Mouse (Mus musculus) hindbrain, embryonic 10.5 days (tissue): ENCODE measurements around the gene Vdac1. TPM values are rescaled to one million over a fixed set of nuclear protein-coding genes. Genes with fewer than 3 reads are reported as not detected.
A peak's percentile ranks its signal among the peaks of the same experiment; 100 is the strongest.

Source experiments
- DNase-seq: peaks from one replicate; pipeline ENCODE4 v3.0.0-alpha.2; 2017; ENCODE audit warnings: low spot score
- H3K27ac ChIP-seq: fragments of 300-500 bp; sonication (generic); 2 replicates; pipeline ENCODE4 v1.5.1; 2016; ENCODE audit warnings: mild to moderate bottlenecking, moderate library complexity
- H3K27me3 ChIP-seq: fragments of 300-500 bp; sonication (generic); 2 replicates; pipeline ENCODE4 v1.6.1; 2016; ENCODE audit warnings: mild to moderate bottlenecking; ENCODE audit not compliant: poor library complexity, insufficient read depth, severe bottlenecking
- H3K36me3 ChIP-seq: fragments of 300-500 bp; sonication (generic); 2 replicates; pipeline ENCODE4 v1.6.1; 2016; ENCODE audit warnings: mild to moderate bottlenecking, moderate library complexity
- H3K4me1 ChIP-seq: fragments of 300-500 bp; sonication (generic); replicated peaks from 2 replicates; pipeline ENCODE4 v1.6.1; 2016; ENCODE audit warnings: mild to moderate bottlenecking
- H3K4me3 ChIP-seq: fragments of 300-500 bp; sonication (generic); 2 replicates; pipeline ENCODE4 v1.5.1; 2016; ENCODE audit warnings: mild to moderate bottlenecking, moderate library complexity
- H3K9me3 ChIP-seq: fragments of 300-500 bp; sonication (generic); 2 replicates; pipeline ENCODE4 v1.6.1; 2016; ENCODE audit warnings: mild to moderate bottlenecking, moderate library complexity
- WGBS: fragments of 180-500 bp; shearing (Covaris S2); methylation state at CpG from one replicate; pipeline ENCODE4 v1.1.7; 2016; 5-methylcytosine and 5-hydroxymethylcytosine counted together
- polyA plus RNA-seq: library from polyadenylated mRNA; unstranded; fragments of >200 nt; fragmentation: Nextera tagmentation; extraction: Ambion mirVana; gene quantifications from 2 replicates; pipeline ENCODE4 v1.2.1, GENCODE M21; 2016

The Vdac1 gene
- 222 and 241 TPM in 2 replicates for polyA plus RNA-seq

DNA sequence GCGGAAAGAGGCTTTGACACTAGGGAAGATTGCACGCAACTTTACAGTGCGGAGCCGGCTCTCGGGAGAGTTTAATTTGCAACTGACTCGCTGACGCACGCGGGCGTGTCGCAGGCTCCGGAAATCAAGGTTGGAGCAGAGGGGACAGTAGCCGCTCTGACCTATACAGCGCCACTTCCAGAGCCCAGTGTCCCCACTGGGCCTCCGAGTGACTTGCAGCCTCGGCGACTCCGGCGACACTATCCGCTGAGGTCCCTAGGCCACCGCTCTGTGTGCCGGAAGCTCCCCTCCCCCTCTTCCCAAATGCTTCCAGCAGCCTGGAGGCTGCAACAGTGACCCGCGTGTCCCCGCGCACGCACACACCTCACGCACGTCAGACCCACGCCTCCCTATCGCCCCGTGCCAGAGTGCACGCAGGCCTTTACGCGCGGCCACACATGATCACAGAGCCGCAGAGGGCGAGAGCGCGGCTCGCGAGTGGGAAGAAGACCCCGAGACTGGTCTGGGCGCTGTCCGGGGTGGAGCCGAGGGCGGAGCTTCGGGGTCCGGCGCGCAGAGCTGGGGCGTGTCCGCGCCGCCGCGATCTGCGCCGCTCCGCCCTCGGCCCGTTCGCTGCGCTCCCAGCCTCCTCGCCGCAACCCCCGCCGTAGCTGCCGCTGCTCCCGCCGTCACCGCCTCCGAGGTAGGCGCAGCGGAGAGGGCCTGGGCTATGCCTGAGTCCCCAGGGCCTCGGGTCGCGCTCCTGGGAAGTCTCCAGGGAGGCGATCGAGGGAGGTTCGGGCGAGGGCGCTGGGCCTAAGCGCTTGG lies at the start of gene Vdac1:
TSS of gene Vdac1 (plus strand) at position 390 of the 807 bp plus-strand sequence.
- Histone ChIP-seq H3K4me3 (peak within 1 kb of the TSS; percentile 97), H3K27me3 (no peaks in the 10 kb centered on the region), H3K4me1 (peaks cover 56% of the 10 kb centered on the region), H3K27ac (peak within 1 kb of the TSS; percentile 97), H3K9me3 (no peaks in the 10 kb centered on the region), H3K36me3 (no peaks in the 10 kb centered on the region)
- peak; percentile 89 for DNase-seq
- under 1% methylated on average over 84 of the region's 84 CpGs for WGBS

DNA sequence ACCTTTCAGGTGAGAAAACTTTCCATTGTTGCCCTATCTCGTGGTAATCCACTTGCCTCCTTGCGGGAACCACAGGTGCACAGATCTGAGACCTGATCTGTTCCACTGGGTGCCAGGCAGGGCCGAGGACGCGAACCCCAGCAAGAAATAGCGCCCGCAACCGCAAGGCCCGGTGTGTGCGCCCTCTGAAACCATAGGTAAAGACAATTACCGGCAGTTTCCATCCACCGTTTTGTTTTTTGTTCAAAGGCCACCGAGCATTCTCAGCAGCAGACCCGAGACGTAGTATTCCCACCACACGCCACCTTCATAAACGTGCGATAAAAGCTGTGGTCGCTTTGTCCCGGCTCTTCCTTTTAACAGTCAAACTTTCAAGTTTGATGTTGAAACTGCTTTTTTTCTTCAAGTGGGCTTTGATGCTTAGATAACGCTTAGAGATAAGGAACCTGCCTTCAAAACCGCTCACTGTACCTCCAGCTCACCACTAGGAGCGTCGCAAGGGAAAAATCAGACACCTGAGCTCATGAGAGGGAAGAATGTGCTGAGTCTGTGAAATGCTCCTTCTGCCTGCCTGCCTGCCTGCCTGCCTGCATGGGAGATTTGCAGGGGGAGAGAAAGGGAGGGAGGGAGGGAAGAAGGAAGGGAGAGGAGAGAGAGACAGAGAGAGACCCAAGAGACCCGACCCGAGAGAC lies 46.4 kb upstream of the Vdac1 start:
- H3K4me3 ChIP-seq = peak overlapping the region; percentile 28; the same call in 1 of the 2 replicates
- DNase-seq = no peak
- H3K9me3 ChIP-seq = no peaks in the 10 kb centered on the region
- peaks cover 20% of the 10 kb centered on the region for H3K4me1 ChIP-seq
- H3K36me3 ChIP-seq = no peaks in the 10 kb centered on the region
- peaks cover 24% of the 10 kb centered on the region for H3K27me3 ChIP-seq
- H3K27ac ChIP-seq = 0 out of 2 replicates have a peak overlapping the region, but pooled peaks have one; percentile 16
- WGBS = 18% methylated on average over 26 of the region's 26 CpGs

DNA sequence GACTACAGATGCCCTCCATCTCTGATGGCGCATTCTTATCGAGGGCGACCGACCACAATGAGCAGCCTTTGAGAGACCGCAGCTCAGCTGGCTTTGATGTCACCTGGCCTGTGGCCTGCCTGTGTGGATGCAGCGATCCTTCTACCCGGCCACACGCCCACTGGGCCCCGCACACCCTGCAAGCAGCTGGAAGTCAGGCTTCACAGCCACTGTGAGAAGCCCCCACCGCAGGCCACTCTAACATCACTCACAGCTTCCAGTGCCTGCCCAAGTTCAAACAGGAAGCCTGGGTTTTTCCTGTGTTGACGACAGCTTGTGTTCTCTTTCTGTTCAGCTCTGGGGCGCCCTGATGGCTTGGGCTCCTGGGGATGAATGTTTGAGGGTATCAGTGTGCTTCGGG lies 42.2 kb upstream of the Vdac1 start:
- 70% methylated on average over 13 of the region's 13 CpGs for WGBS
- H3K27me3 ChIP-seq = peaks cover 21% of the 10 kb centered on the region
- peaks cover 18% of the 10 kb centered on the region for H3K4me1 ChIP-seq
- no peaks in the 10 kb centered on the region for H3K36me3 ChIP-seq
- no peaks in the 10 kb centered on the region for H3K9me3 ChIP-seq
- DNase-seq = no peak
- H3K4me3 ChIP-seq = no peak overlapping the region
- 0 out of 2 replicates have a peak overlapping the region, but pooled peaks have one; percentile 5 for H3K27ac ChIP-seq

DNA sequence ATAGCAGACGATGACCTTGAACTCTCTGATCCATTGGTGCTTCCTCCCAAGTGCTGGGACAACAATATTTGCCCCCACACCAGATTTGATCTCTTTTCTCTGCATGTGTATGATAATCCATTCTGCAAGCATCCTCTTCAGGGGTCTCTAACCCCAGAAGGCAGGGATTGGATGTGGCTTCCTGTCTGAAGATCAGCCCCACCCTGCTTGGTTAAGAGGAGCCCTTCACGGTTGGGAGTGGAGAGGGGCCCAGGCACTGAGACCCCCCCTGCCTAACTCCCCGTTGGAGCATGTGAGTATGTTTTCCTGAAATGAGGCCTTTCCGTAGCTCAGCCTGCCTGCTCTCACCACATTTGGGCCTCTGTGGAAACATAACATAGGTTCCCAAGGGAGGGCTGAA lies 41.0 kb upstream of the Vdac1 start:
- Histone ChIP-seq H3K4me3 (no peak overlapping the region), H3K36me3 (no peaks in the 10 kb centered on the region), H3K27me3 (peaks cover 12% of the 10 kb centered on the region), H3K4me1 (peaks cover 11% of the 10 kb centered on the region), H3K27ac (no peak overlapping the region), H3K9me3 (no peaks in the 10 kb centered on the region)
- WGBS = 77% methylated on average over 4 of the region's 4 CpGs
- no peak for DNase-seq

DNA sequence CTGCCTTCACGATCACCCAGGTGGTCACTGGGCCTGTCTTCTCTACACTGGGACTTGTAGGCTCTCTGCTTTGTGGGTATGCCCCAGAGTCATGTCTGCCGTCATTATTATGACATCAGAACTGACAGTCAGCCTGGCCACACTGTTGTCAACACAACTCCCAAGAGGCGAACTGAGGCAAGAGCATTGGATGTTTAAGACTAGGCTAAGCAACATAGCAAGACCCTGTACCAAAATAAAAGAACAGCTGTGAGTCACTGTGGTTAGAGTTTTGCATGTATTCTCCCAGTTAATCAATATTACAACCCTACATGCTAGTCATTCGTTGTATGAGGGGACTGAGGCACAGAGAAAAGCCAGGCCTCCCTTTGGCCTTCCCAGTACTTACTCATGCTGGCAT lies 40.1 kb upstream of the Vdac1 start:
- no peak overlapping the region for H3K27ac ChIP-seq
- WGBS = 85% methylated on average over 4 of the region's 4 CpGs
- peaks cover 10% of the 10 kb centered on the region for H3K4me1 ChIP-seq
- no peaks in the 10 kb centered on the region for H3K36me3 ChIP-seq
- no peak overlapping the region for H3K4me3 ChIP-seq
- DNase-seq = no peak
- no peaks in the 10 kb centered on the region for H3K9me3 ChIP-seq
- H3K27me3 ChIP-seq = peaks cover 4% of the 10 kb centered on the region

DNA sequence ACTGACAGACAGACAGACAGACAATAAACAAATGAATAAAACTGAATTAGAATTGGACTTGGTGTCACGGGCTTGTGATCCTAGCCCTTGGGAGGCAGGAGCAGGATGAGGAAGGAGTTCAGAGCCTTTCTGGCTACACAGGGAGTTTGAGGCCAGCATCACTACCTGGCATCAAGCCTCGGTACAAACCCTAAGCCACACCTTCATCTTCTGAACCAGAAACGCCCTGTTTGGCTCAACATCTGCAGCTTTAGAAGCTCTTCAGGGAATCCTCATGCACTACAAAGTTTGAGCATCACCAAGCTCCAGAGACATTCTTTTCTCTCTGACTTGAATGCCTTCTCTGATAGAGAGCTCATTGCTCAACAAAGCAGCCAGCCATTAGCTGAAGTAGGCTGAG lies 39.1 kb upstream of the Vdac1 start:
- Histone ChIP-seq H3K4me1 (peaks cover 10% of the 10 kb centered on the region), H3K4me3 (no peak overlapping the region), H3K27me3 (peaks cover 4% of the 10 kb centered on the region), H3K36me3 (no peaks in the 10 kb centered on the region), H3K9me3 (no peaks in the 10 kb centered on the region), H3K27ac (no peak overlapping the region)
- WGBS = 65% methylated on average over 3 of the region's 3 CpGs
- DNase-seq = no peak

DNA sequence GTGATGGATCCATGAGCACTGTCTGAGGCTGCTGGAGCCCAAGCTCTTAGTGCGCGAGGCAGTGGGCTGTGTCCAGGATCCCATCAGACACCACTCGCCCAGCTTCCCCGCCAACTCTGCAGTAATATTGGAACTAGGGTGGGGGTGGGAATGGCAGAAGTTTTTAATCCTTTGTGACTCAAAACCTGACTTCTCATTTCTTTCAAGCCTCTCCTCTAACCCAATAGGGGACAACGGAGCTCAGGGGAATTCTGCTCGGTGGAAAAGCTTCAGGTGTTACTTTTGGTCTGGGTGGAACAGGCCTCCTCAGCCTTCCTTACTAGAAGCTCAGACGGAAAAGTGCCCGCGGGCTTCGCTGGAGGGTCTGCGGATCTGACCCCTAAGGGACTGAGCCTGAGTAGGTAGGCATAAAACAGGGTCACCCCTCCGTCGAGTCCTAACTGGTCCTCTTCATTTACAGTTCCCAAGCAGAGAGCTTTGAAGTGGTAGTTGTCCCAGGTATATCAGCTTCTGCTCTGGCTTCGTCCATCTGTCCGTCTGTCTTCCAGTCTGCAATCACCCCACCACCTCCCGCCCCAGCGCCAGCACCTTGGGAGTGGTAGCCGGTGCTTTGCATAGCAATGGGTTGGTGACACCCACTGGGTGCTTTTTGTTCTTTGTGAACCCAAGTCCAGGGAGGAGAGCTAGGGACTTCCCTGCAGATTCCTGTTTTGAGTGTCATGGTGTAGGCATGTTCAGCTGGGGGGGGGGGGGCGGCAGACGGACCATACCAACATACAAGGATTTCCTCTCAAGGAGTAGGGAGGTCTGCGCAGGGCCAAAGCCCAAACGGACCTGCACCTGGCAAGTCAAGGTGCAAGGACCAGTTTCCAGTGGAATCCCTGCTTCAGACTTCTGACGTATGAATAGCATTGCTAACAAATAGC lies 36.0 kb upstream of the Vdac1 start:
- Histone ChIP-seq H3K36me3 (no peaks in the 10 kb centered on the region), H3K9me3 (no peaks in the 10 kb centered on the region), H3K27me3 (peaks cover 4% of the 10 kb centered on the region), H3K27ac (no peak overlapping the region), H3K4me1 (peaks cover 1% of the 10 kb centered on the region; the same call in 1 of the 2 replicates), H3K4me3 (no peak overlapping the region)
- WGBS = 61% methylated on average over 23 of the region's 23 CpGs
- DNase-seq = no peak

DNA sequence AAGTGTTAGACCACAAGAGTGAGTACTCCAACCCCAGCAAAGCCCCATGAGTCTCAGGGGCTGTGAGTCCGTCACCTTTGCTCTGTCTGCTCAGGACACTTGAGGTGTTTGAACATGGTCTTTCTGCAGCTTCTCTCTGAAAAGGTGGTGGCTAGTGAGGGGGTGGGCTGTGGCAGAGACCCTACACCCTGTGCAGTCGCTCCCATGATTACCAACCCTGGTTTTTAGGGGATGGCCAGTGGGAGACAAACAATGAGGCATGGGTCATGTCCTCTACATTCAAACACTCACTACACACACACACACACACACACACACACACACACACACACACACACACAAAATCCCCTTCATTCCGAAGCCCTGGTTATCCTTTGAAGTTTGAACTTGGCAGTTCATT lies 33.3 kb upstream of the Vdac1 start:
- Histone ChIP-seq H3K36me3 (no peaks in the 10 kb centered on the region), H3K27me3 (peaks cover 4% of the 10 kb centered on the region), H3K9me3 (no peaks in the 10 kb centered on the region), H3K4me3 (no peak overlapping the region), H3K27ac (no peak overlapping the region), H3K4me1 (no peaks in the 10 kb centered on the region; the same call in 1 of the 2 replicates)
- 62% methylated on average over 3 of the region's 3 CpGs for WGBS
- DNase-seq = no peak

DNA sequence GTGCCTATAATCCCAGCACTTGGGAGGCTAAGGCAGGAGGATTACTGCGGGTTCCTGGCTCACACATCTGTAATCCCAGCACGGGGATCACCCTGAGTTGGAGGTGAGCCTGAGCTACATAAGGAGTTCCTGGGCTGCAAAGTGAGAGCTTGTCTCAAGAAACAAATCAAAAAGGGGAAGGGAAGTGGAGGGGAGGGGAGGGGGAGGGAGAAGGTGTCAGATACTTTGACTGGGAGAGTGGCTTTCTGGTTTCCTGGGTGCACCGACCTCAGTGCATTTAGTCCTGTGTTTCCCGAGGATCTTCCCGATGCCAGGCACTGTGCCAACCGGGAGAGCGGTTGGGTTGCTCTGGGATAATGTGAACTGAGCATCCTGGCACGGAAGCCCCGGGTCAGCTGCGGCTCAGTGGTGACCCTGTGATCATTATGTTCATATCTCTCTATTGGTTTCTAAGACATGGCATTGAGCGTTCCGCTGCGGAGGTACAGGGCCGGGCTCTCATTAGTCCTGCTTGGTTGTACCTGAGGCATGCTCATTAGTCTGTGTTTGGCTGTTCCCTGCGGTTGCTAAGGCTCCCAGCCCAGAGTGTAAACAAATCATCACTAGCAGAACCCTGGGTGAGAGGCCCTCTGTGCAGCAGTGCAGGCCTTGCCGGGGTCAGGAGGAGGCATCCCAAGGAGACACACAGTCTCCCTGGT lies 28.1 kb upstream of the Vdac1 start:
- 55% methylated on average over 16 of the region's 16 CpGs for WGBS
- no peaks in the 10 kb centered on the region for H3K27me3 ChIP-seq
- no peaks in the 10 kb centered on the region for H3K9me3 ChIP-seq
- DNase-seq = no peak
- H3K4me1 ChIP-seq = peaks cover under 1% of the 10 kb centered on the region
- H3K27ac ChIP-seq = no peak overlapping the region
- no peaks in the 10 kb centered on the region for H3K36me3 ChIP-seq
- no peak overlapping the region for H3K4me3 ChIP-seq

DNA sequence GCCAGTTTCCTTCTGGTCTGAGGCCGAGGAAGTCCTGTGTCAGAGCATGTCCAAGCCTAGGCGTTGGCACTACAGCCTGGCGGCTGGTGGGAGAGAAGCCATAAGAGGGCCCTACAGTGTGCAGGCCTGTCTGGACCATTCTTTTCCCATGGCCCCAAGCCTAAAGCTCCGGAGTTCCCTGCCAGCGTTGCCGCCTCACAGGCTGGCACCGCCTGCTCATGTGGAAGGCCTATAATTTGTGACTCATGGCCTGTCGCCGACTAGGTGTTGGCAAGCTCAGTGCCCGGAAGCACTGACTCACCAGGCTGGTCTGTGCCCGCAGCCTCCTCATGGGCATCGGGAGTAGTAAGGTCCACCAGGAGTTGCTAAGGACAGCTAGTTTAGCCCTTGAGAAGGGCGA lies 27.0 kb upstream of the Vdac1 start:
- no peak overlapping the region for H3K27ac ChIP-seq
- WGBS = 90% methylated on average over 13 of the region's 13 CpGs
- H3K27me3 ChIP-seq = no peaks in the 10 kb centered on the region
- no peaks in the 10 kb centered on the region for H3K36me3 ChIP-seq
- H3K4me1 ChIP-seq = peaks cover 5% of the 10 kb centered on the region
- DNase-seq = no peak
- H3K4me3 ChIP-seq = no peak overlapping the region
- no peaks in the 10 kb centered on the region for H3K9me3 ChIP-seq

DNA sequence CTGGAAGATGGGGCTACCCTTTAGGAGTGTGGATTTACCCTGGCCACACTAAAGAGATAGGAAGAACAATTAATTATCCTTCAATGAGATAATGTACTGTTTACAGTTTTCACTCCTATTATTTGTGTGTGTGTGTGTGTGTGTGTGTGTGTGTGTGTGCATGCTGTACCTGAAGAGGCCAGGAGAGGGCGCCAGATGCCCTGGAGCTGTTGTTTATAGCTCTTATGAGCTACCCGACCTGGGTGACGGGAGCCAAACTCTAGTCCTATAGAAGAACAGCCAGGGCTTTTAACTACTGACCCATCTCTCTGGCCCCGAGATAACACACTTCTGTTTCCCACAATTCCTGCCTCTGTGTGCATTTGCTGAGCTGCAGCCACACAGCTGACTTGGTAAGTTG lies 25.4 kb upstream of the Vdac1 start:
- DNase-seq = no peak
- Histone ChIP-seq H3K4me3 (no peak overlapping the region), H3K4me1 (peaks cover 5% of the 10 kb centered on the region), H3K27me3 (no peaks in the 10 kb centered on the region), H3K36me3 (no peaks in the 10 kb centered on the region), H3K9me3 (no peaks in the 10 kb centered on the region), H3K27ac (no peak overlapping the region)
- 82% methylated on average over 4 of the region's 4 CpGs for WGBS

DNA sequence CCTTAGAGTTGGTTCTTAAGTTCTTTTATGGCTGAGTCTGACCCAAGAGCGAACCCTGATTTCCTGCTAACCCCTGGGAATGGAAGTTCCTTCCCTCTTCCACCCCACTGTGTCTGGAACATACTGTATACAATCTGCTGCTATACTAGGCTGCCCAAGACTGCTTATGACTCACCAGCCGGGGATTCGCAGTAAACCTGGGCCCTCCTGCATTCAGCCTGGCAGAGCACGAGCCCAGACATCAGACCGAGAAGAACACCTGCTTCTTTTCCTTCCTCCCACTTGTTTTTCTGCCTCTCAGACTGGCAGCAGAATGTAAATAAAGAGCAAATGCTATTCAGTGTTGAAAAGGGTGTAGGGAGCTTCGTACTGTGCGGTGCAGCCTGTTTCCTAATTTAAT lies 24.7 kb upstream of the Vdac1 start:
- H3K9me3 ChIP-seq = no peaks in the 10 kb centered on the region
- H3K36me3 ChIP-seq = no peaks in the 10 kb centered on the region
- H3K27me3 ChIP-seq = no peaks in the 10 kb centered on the region
- 85% methylated on average over 7 of the region's 7 CpGs for WGBS
- no peak for DNase-seq
- peaks cover 11% of the 10 kb centered on the region for H3K4me1 ChIP-seq
- H3K4me3 ChIP-seq = no peak overlapping the region
- H3K27ac ChIP-seq = no peak overlapping the region
